Mouse (Mus musculus): ENCODE measurements around the gene Fam169b.

DNA sequence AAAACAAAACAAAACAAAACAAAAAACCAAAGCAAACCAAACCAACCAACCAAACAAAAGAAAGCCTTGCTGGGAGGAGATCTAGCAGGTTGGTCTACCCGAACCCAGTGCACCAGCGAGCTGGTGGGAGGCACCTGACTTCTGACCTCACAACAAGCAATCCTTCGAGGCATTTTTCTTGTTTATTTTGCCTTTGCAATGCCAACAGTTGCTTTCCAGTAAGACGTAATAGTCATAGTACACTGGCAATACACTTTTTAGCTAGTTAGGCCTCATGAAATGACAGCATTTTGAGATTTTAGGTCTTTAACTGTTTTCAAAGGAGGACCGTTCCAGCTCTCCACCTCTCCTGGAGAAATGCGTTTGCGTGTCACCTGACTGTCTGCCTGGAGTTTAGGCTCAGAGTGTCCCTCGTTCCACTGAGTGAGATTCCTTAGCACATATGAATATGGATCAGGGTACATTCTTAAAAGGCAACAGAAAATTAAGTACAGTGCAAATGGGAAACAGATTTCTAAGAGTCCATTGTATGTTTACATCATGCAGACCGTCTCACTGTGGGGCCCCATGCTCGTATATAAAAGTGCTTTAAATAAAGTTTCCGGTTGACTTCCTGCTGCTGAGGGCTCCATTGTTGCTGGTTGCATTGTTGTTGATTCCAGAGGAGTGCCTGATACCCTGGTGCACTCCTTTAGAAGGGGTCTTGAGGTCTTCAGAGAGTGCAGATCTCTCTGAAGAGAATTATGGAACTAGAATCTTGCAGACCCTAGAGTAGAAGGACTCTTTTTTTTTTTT, 32.3 kb downstream of the Fam169b start:
- TF ChIP-seq GATA1 (IDR thresholded peaks at IDR 0.05; ENCODE audit: borderline replicate concordance, low read length) (no peak), FLI1 (IDR thresholded peaks at IDR 0.05; ENCODE audit: low read length) (no peak)

All from megakaryocyte, embryonic 14.5 days (primary cell).